Comparison of ENCODE assay signal across 8 mouse cellular contexts in genomic region chr8:13753680-13754079, GRCm38 (mm10). TPM values are rescaled to one million over a fixed set of nuclear protein-coding genes. Genes with fewer than 3 reads are reported as not detected.
A peak's percentile ranks its signal among the peaks of the same experiment; 100 is the strongest.
DNase-seq lines count a peak whose midpoint lies in the region; ATAC-seq and TF ChIP-seq lines count a peak whose summit lies in the region.

No protein-coding gene starts in this region.

- TF ChIP-seq EP300 in MEL (IDR thresholded peaks at IDR 0.05; ENCODE audit: low read depth in 1 of 2, low read length in 2 of 2) = no peak

- H3K9me3 ChIP-seq in forebrain, postnatal 0 days (ENCODE audit: low read length) = no peaks in the 10 kb centered on the region
- H3K9me3 ChIP-seq in forebrain, embryonic 12.5 days = no peaks in the 10 kb centered on the region
- H3K9me3 ChIP-seq in MEL (replicated peaks; ENCODE audit: insufficient read depth, low read length) = no peaks in the 10 kb centered on the region

- no peak for TF ChIP-seq POLR2A in MEL (IDR thresholded peaks at IDR 0.05; ENCODE audit: control insufficient read depth in 1 of 2, insufficient read depth in 1 of 2, low read depth in 1 of 2, low read length in 2 of 2, poor library complexity in 1 of 2)

- H3K27me3 ChIP-seq in forebrain, postnatal 0 days (ENCODE audit: insufficient read depth, low read length) = no peaks in the 10 kb centered on the region
- H3K27me3 ChIP-seq in forebrain, embryonic 12.5 days = no peaks in the 10 kb centered on the region
- H3K27me3 ChIP-seq in MEL (ENCODE audit: control insufficient read depth in 1 of 2, insufficient read depth in 2 of 2, low read length in 2 of 2) = no peaks in the 10 kb centered on the region; a peak in 1 of 4 replicates

- 25% methylated on average over 2 of the region's 2 CpGs for WGBS in forebrain, postnatal 0 days
- 21% methylated on average over 2 of the region's 2 CpGs for WGBS in forebrain, embryonic 12.5 days

- H3K36me3 ChIP-seq in forebrain, postnatal 0 days (ENCODE audit: insufficient read depth) = no peaks in the 10 kb centered on the region
- H3K36me3 ChIP-seq in forebrain, embryonic 12.5 days (replicated peaks) = no peaks in the 10 kb centered on the region
- peaks cover 0 to 2% of the 10 kb centered on the region in 2 experiments; a peak in 2 of 4 replicates for H3K36me3 ChIP-seq in MEL (ENCODE audit: control insufficient read depth in 1 of 2, insufficient read depth in 2 of 2, low read length in 2 of 2)

- H3K79me2 ChIP-seq in MEL (ENCODE audit: control insufficient read depth, insufficient read depth, low read length, poor library complexity) = peaks cover 12% of the 10 kb centered on the region

- H3K4me3 ChIP-seq in forebrain, postnatal 0 days (ENCODE audit: low read depth, low read length) = no peak overlapping the region
- no peak overlapping the region for H3K4me3 ChIP-seq in forebrain, embryonic 12.5 days (replicated peaks)
- no peak overlapping the region for H3K4me3 ChIP-seq in MEL (ENCODE audit: control insufficient read depth in 1 of 2, insufficient read depth in 1 of 2, low read depth in 2 of 2, low read length in 2 of 2)

- no peak overlapping the region for H3K9ac ChIP-seq in forebrain, postnatal 0 days
- H3K9ac ChIP-seq in forebrain, embryonic 12.5 days = no peak overlapping the region
- H3K9ac ChIP-seq in MEL (ENCODE audit: control insufficient read depth, low read depth, low read length, poor library complexity, severe bottlenecking) = no peak overlapping the region

- peaks cover 10% of the 10 kb centered on the region; the same call in 1 of the 2 replicates for H3K4me1 ChIP-seq in forebrain, postnatal 0 days (ENCODE audit: insufficient read depth)
- peaks cover 12% of the 10 kb centered on the region for H3K4me1 ChIP-seq in forebrain, embryonic 12.5 days
- peaks cover 0 to 3% of the 10 kb centered on the region in 2 experiments; a peak in 1 of 4 replicates for H3K4me1 ChIP-seq in MEL (ENCODE audit: control insufficient read depth in 1 of 2, insufficient read depth in 2 of 2, low read length in 2 of 2)

- no peak for ATAC-seq in forebrain, postnatal 0 days
- no peak for ATAC-seq in forebrain, embryonic 12.5 days (ENCODE audit: low FRiP score)
- ATAC-seq in megakaryocyte, adult 5-6 weeks (ENCODE audit: poor library complexity, severe bottlenecking) = peak; percentile 57

- DNase-seq in forebrain, postnatal 0 days = peak; percentile 86
- DNase-seq in MEL (ENCODE audit: low read depth, low spot score) = peak; percentile 88
- peak; percentile 61 to 73 for DNase-seq in cerebellum, adult 18-20 months
- DNase-seq in gastrocnemius, postnatal 10 days = peak; percentile 91
- peak; percentile 29 for DNase-seq in layer of hippocampus, adult 9-11 months
- DNase-seq in spleen, postnatal 4 days (ENCODE audit: low spot score in 2 of 2) = peak; percentile 84 to 95

- TF ChIP-seq CTCF in forebrain, postnatal 0 days (IDR thresholded peaks at IDR 0.05; ENCODE audit: low read depth) = peak; percentile 85
- TF ChIP-seq CTCF in MEL (IDR thresholded peaks at IDR 0.05 in 2 of 3, conservative IDR thresholded peaks at IDR 0.05 in 1 of 3; ENCODE audit: control insufficient read depth in 1 of 3, insufficient read depth in 1 of 3, low read depth in 2 of 3, low read length in 3 of 3, poor library complexity in 1 of 3, severe bottlenecking in 1 of 3) = peak; percentile 81 to 96 (median 83)

- TF ChIP-seq RAD21 in MEL (IDR thresholded peaks at IDR 0.05; ENCODE audit: low read depth, low read length) = peak; percentile 95

- no peak overlapping the region for H3K4me2 ChIP-seq in forebrain, postnatal 0 days (ENCODE audit: low read depth)
- no peak overlapping the region for H3K4me2 ChIP-seq in forebrain, embryonic 12.5 days

- H3K27ac ChIP-seq in forebrain, postnatal 0 days (ENCODE audit: low read depth, low read length) = no peak overlapping the region
- H3K27ac ChIP-seq in forebrain, embryonic 12.5 days = no peak overlapping the region
- H3K27ac ChIP-seq in MEL (ENCODE audit: control insufficient read depth, low read depth, low read length) = no peak overlapping the region

TF ChIP-seq in MEL, 35 proteins besides CTCF, POLR2A, EP300 and RAD21:
- peak; percentile 79; the same call in 1 of the 2 replicates for TF ChIP-seq MYC (IDR thresholded peaks at IDR 0.05; ENCODE audit: low read depth, low read length)
- 0 out of 2 replicates have a peak, but pooled peaks have one; percentile 50 for TF ChIP-seq MAX (IDR thresholded peaks at IDR 0.05; ENCODE audit: low read length)
- TF ChIP-seq SMC3 (IDR thresholded peaks at IDR 0.05; ENCODE audit: low read depth, low read length) = peak; percentile 92
- TF ChIP-seq CHD2 (IDR thresholded peaks at IDR 0.05; ENCODE audit: low read length) = no peak
- peak; percentile 91 for TF ChIP-seq ZC3H11A (IDR thresholded peaks at IDR 0.05; ENCODE audit: low read depth, low read length)
- no peak for TF ChIP-seq GATA1 (IDR thresholded peaks at IDR 0.05; ENCODE audit: low read depth, low read length)
- TF ChIP-seq TAL1 (IDR thresholded peaks at IDR 0.05; ENCODE audit: low read length) = no peak
- no peak for TF ChIP-seq POLR2AphosphoS2 (IDR thresholded peaks at IDR 0.05; ENCODE audit: low read length)
- no peak for TF ChIP-seq POLR2AphosphoS5 (IDR thresholded peaks at IDR 0.05; ENCODE audit: borderline replicate concordance, low read depth, low read length)
- TF ChIP-seq BHLHE40 (IDR thresholded peaks at IDR 0.05; ENCODE audit: borderline replicate concordance, low read depth, low read length) = no peak
- TF ChIP-seq SIN3A (IDR thresholded peaks at IDR 0.05; ENCODE audit: low read length) = peak; percentile 52; the same call in 1 of the 2 replicates
- no peak for TF ChIP-seq MXI1 (IDR thresholded peaks at IDR 0.05; ENCODE audit: low read depth, low read length)
TF ChIP-seq in MEL: peak in this region for 5.

RNA-seq across cellular contexts. Expression of gene Cdc16, which starts 3.8 kb away (rescaled TPM):
- total RNA-seq in forebrain, postnatal 0 days (2014; rRNA removed) = 130 and 136 TPM in 2 replicates
- polyA plus RNA-seq in forebrain, postnatal 0 days (2015; fragmentation: Nextera tagmentation; extraction: Ambion mirVana) = 108 and 118 TPM in 2 replicates
- 219 and 221 TPM in 2 replicates for polyA plus RNA-seq in forebrain, embryonic 12.5 days (2016; fragmentation: Nextera tagmentation; extraction: Ambion mirVana)
- total RNA-seq in MEL (2012; rRNA removed) = 57.2 and 59.6 TPM in 2 replicates
- 10 to 100 TPM in 1 of 2 experiments, not detected in 1; 53.6 TPM for polyA plus RNA-seq in MEL (2012; ENCODE audit: insufficient read depth in 1 of 2, insufficient read length in 2 of 2, low read depth in 1 of 2, low replicate concordance in 2 of 2, missing spikeins in 1 of 2)
- total RNA-seq in gastrocnemius, postnatal 10 days (2021) = 10 to 100 TPM; 41.8 to 46.6 TPM
- total RNA-seq in megakaryocyte, adult 5-6 weeks (2015) = 55.3 and 56.4 TPM in 2 replicates
- 33.3 and 37.8 TPM in 2 replicates for total RNA-seq in megakaryocyte, adult 5-6 weeks (2017)

RNA-seq across cellular contexts. Expression of gene Upf3a, which starts 31.7 kb away (rescaled TPM):
- 21.2 and 25.2 TPM in 2 replicates for total RNA-seq in forebrain, postnatal 0 days (2014; rRNA removed)
- polyA plus RNA-seq in forebrain, postnatal 0 days (2015; fragmentation: Nextera tagmentation; extraction: Ambion mirVana) = 38.2 and 44.3 TPM in 2 replicates
- polyA plus RNA-seq in forebrain, embryonic 12.5 days (2016; fragmentation: Nextera tagmentation; extraction: Ambion mirVana) = 42.0 and 45.0 TPM in 2 replicates
- total RNA-seq in MEL (2012; rRNA removed) = 26.1 and 29.3 TPM in 2 replicates
- polyA plus RNA-seq in MEL (2012; ENCODE audit: insufficient read depth in 1 of 2, insufficient read length in 2 of 2, low read depth in 1 of 2, low replicate concordance in 2 of 2, missing spikeins in 1 of 2) = 10 to 100 TPM in 1 of 2 experiments, not detected in 1; 39.8 TPM
- 10 to 100 TPM; 14.8 to 17.4 TPM for total RNA-seq in gastrocnemius, postnatal 10 days (2021)
- total RNA-seq in megakaryocyte, adult 5-6 weeks (2015) = 16.8 and 21.0 TPM in 2 replicates
- 32.2 and 36.6 TPM in 2 replicates for total RNA-seq in megakaryocyte, adult 5-6 weeks (2017)

RNA-seq across cellular contexts. Expression of gene Cfap97d2, which starts 48.0 kb away (rescaled TPM):
- 0.77 and 1.6 TPM in 2 replicates for total RNA-seq in forebrain, postnatal 0 days (2014; rRNA removed)
- 0.73 and 1.7 TPM in 2 replicates for polyA plus RNA-seq in forebrain, postnatal 0 days (2015; fragmentation: Nextera tagmentation; extraction: Ambion mirVana)
- polyA plus RNA-seq in forebrain, embryonic 12.5 days (2016; fragmentation: Nextera tagmentation; extraction: Ambion mirVana) = 2.1 and 2.5 TPM in 2 replicates
- total RNA-seq in MEL (2012; rRNA removed) = not detected in 2 replicates
- not detected for polyA plus RNA-seq in MEL (2012; ENCODE audit: insufficient read depth in 1 of 2, insufficient read length in 2 of 2, low read depth in 1 of 2, low replicate concordance in 2 of 2, missing spikeins in 1 of 2)
- total RNA-seq in gastrocnemius, postnatal 10 days (2021) = not detected
- total RNA-seq in megakaryocyte, adult 5-6 weeks (2015) = not detected in 2 replicates
- total RNA-seq in megakaryocyte, adult 5-6 weeks (2017) = not detected in 2 replicates

Comparison
In these comparisons a context has a peak if more than half of its experiments do, and no peak if none do; other contexts are left out.
1. DNase-seq: peak in every context shown above with its lines; median percentile 91 in gastrocnemius, postnatal 10 days; 90 in spleen, postnatal 4 days; 88 in MEL; 86 in forebrain, postnatal 0 days; 67 in cerebellum, adult 18-20 months; 29 in layer of hippocampus, adult 9-11 months.